Comparison of ENCODE assay signal across 8 mouse cellular contexts in genomic region chr2:173080785-173081241, GRCm38 (mm10). TPM values are rescaled to one million over a fixed set of nuclear protein-coding genes. Genes with fewer than 3 reads are reported as not detected.
DNase-seq lines count a peak whose midpoint lies in the region; ATAC-seq and TF ChIP-seq lines count a peak whose summit lies in the region.

No protein-coding gene starts in this region.

- H3K9me3 ChIP-seq in embryonic facial prominence, embryonic 13.5 days, result no peaks in the 10 kb centered on the region
- H3K9me3 ChIP-seq in heart, embryonic 10.5 days, result no peaks in the 10 kb centered on the region
- no peaks in the 10 kb centered on the region for H3K9me3 ChIP-seq in kidney, embryonic 14.5 days (ENCODE audit: control insufficient read depth, low read length)
- no peaks in the 10 kb centered on the region for H3K9me3 ChIP-seq in limb, embryonic 14.5 days (ENCODE audit: control insufficient read depth, low read length)
- H3K9me3 ChIP-seq in midbrain, embryonic 16.5 days (replicated peaks; ENCODE audit: control insufficient read depth, low read length, poor library complexity, severe bottlenecking), result no peaks in the 10 kb centered on the region

- peaks cover 12% of the 10 kb centered on the region for H3K4me1 ChIP-seq in embryonic facial prominence, embryonic 13.5 days
- H3K4me1 ChIP-seq in heart, embryonic 10.5 days, result peaks cover 47% of the 10 kb centered on the region
- H3K4me1 ChIP-seq in kidney, embryonic 14.5 days (ENCODE audit: control insufficient read depth, insufficient read depth, low read length), result no peaks in the 10 kb centered on the region
- H3K4me1 ChIP-seq in limb, embryonic 14.5 days (ENCODE audit: control insufficient read depth, insufficient read depth, low read length), result peaks cover 5% of the 10 kb centered on the region; the same call in 1 of the 2 replicates
- H3K4me1 ChIP-seq in midbrain, embryonic 16.5 days (ENCODE audit: control insufficient read depth, insufficient read depth, low read length), result no peaks in the 10 kb centered on the region
- peaks cover 32% of the 10 kb centered on the region; the same call in 1 of the 2 replicates for H3K4me1 ChIP-seq in spleen, adult 2 months (ENCODE audit: control insufficient read depth, insufficient read depth, insufficient read length)

- H3K36me3 ChIP-seq in embryonic facial prominence, embryonic 13.5 days, result no peaks in the 10 kb centered on the region
- H3K36me3 ChIP-seq in heart, embryonic 10.5 days, result no peaks in the 10 kb centered on the region
- H3K36me3 ChIP-seq in kidney, embryonic 14.5 days (ENCODE audit: control insufficient read depth, insufficient read depth, low read length), result no peaks in the 10 kb centered on the region
- H3K36me3 ChIP-seq in limb, embryonic 14.5 days (ENCODE audit: control insufficient read depth, insufficient read depth, low read length), result no peaks in the 10 kb centered on the region
- no peaks in the 10 kb centered on the region for H3K36me3 ChIP-seq in midbrain, embryonic 16.5 days (ENCODE audit: control insufficient read depth, insufficient read depth, low read length)
- no peaks in the 10 kb centered on the region for H3K36me3 ChIP-seq in spleen, adult 2 months (ENCODE audit: control insufficient read depth, insufficient read depth, low read length)

- peak; percentile 28; the same call in 1 of the 2 replicates for ATAC-seq in embryonic facial prominence, embryonic 13.5 days (ENCODE audit: insufficient number of reproducible peaks, insufficient read depth, low FRiP score, low TSS enrichment, low read depth)
- ATAC-seq in kidney, embryonic 14.5 days (ENCODE audit: low FRiP score, low TSS enrichment), result peak; percentile 41
- peak; percentile 61 for ATAC-seq in limb, embryonic 14.5 days (ENCODE audit: low FRiP score, low read depth)
- ATAC-seq in midbrain, embryonic 16.5 days, result peak; percentile 32; the same call in 1 of the 2 replicates

- H3K4me3 ChIP-seq in embryonic facial prominence, embryonic 13.5 days, result no peak overlapping the region
- 0 out of 2 replicates have a peak overlapping the region, but pooled peaks have one; percentile 9 for H3K4me3 ChIP-seq in heart, embryonic 10.5 days
- H3K4me3 ChIP-seq in kidney, embryonic 14.5 days (ENCODE audit: low read length), result no peak overlapping the region
- no peak overlapping the region for H3K4me3 ChIP-seq in limb, embryonic 14.5 days (replicated peaks; ENCODE audit: low read length)
- no peak overlapping the region for H3K4me3 ChIP-seq in midbrain, embryonic 16.5 days (ENCODE audit: low read depth, low read length)
- H3K4me3 ChIP-seq in spleen, adult 2 months (ENCODE audit: extremely low read depth, insufficient read depth, insufficient read length), result no peak overlapping the region

- peak; percentile 36 for DNase-seq in 3134 (ENCODE audit: extremely low read depth, insufficient read length, low spot score)
- DNase-seq in adrenal gland, postnatal 4 days (ENCODE audit: low spot score in 2 of 2), result peak; percentile 36 to 69
- DNase-seq in heart, embryonic 10.5 days (ENCODE audit: low spot score), result peak; percentile 92
- DNase-seq in limb, embryonic 14.5 days (ENCODE audit: low spot score), result peak; percentile 34
- DNase-seq in spleen, adult 2 months (ENCODE audit: low read depth in 1 of 2, low spot score in 2 of 2), result peak in 1 of 2 experiments; percentile 74

- peak; percentile 95; the same call in 1 of the 2 replicates for TF ChIP-seq CTCF in spleen, adult 2 months (IDR thresholded peaks at IDR 0.05; ENCODE audit: extremely low read depth, insufficient read depth, insufficient read length, insufficient replicate concordance)

- H3K27me3 ChIP-seq in embryonic facial prominence, embryonic 13.5 days, result no peaks in the 10 kb centered on the region
- no peaks in the 10 kb centered on the region for H3K27me3 ChIP-seq in heart, embryonic 10.5 days (ENCODE audit: insufficient read depth, poor library complexity, severe bottlenecking)
- H3K27me3 ChIP-seq in kidney, embryonic 14.5 days (ENCODE audit: control insufficient read depth, insufficient read depth, low read length), result no peaks in the 10 kb centered on the region
- H3K27me3 ChIP-seq in limb, embryonic 14.5 days (ENCODE audit: control insufficient read depth, insufficient read depth, low read length), result no peaks in the 10 kb centered on the region
- H3K27me3 ChIP-seq in midbrain, embryonic 16.5 days (ENCODE audit: control insufficient read depth, insufficient read depth, low read depth, low read length), result no peaks in the 10 kb centered on the region; the same call in 1 of the 2 replicates
- H3K27me3 ChIP-seq in spleen, adult 2 months (ENCODE audit: control insufficient read depth, insufficient read depth, low read length), result no peaks in the 10 kb centered on the region

- H3K27ac ChIP-seq in embryonic facial prominence, embryonic 13.5 days, result no peak overlapping the region
- H3K27ac ChIP-seq in heart, embryonic 10.5 days, result peak overlapping the region; percentile 84
- H3K27ac ChIP-seq in kidney, embryonic 14.5 days (ENCODE audit: low read depth, low read length), result no peak overlapping the region
- H3K27ac ChIP-seq in limb, embryonic 14.5 days (replicated peaks; ENCODE audit: low read depth, low read length), result no peak overlapping the region
- H3K27ac ChIP-seq in midbrain, embryonic 16.5 days (ENCODE audit: low read length), result no peak overlapping the region
- no peak overlapping the region for H3K27ac ChIP-seq in spleen, adult 2 months (ENCODE audit: insufficient read depth, low read length)

- WGBS in embryonic facial prominence, embryonic 13.5 days, result 29% methylated on average over 10 of the region's 10 CpGs
- WGBS in heart, embryonic 10.5 days, result 28% methylated on average over 10 of the region's 10 CpGs
- 31% methylated on average over 10 of the region's 10 CpGs for WGBS in kidney, embryonic 14.5 days
- 25% methylated on average over 9 of the region's 10 CpGs for WGBS in limb, embryonic 14.5 days
- WGBS in midbrain, embryonic 16.5 days, result 28% methylated on average over 10 of the region's 10 CpGs
- WGBS in spleen, adult 2 months, result 46% methylated on average over 10 of the region's 10 CpGs

- H3K9ac ChIP-seq in embryonic facial prominence, embryonic 13.5 days, result no peak overlapping the region
- no peak overlapping the region for H3K9ac ChIP-seq in kidney, embryonic 14.5 days (ENCODE audit: low read depth, low read length)
- no peak overlapping the region for H3K9ac ChIP-seq in limb, embryonic 14.5 days (ENCODE audit: low read depth, low read length, severe bottlenecking)
- H3K9ac ChIP-seq in midbrain, embryonic 16.5 days (ENCODE audit: low read depth, low read length), result no peak overlapping the region

- H3K4me2 ChIP-seq in embryonic facial prominence, embryonic 13.5 days, result no peak overlapping the region
- H3K4me2 ChIP-seq in kidney, embryonic 14.5 days (replicated peaks; ENCODE audit: low read depth, low read length), result no peak overlapping the region
- H3K4me2 ChIP-seq in limb, embryonic 14.5 days (replicated peaks; ENCODE audit: low read depth, low read length, severe bottlenecking), result no peak overlapping the region
- H3K4me2 ChIP-seq in midbrain, embryonic 16.5 days (ENCODE audit: low read length), result no peak overlapping the region

- no peak for TF ChIP-seq POLR2A in limb, embryonic 14.5 days (IDR thresholded peaks at IDR 0.05; ENCODE audit: borderline replicate concordance, extremely low read depth, insufficient read depth, insufficient read length)
- no peak for TF ChIP-seq POLR2A in spleen, adult 2 months (IDR thresholded peaks at IDR 0.05; ENCODE audit: low read depth, low read length)

RNA-seq across cellular contexts. Expression of gene Ctcfl, which starts 38.5 kb away (rescaled TPM):
- not detected for total RNA-seq in adrenal gland, postnatal 4 days (2021)
- polyA plus RNA-seq in embryonic facial prominence, embryonic 13.5 days (2015; fragmentation: Nextera tagmentation; extraction: Ambion mirVana), result 0.14 TPM in 1 of 2 replicates, not detected in the other
- 0.85 and 1.1 TPM in 2 replicates for polyA plus RNA-seq in heart, embryonic 10.5 days (2016; fragmentation: Nextera tagmentation; extraction: Ambion mirVana)
- 0.07 and 0.08 TPM in 2 replicates for polyA plus RNA-seq in kidney, embryonic 14.5 days (2014; fragmentation: Nextera tagmentation; extraction: Ambion mirVana)
- 0.04 TPM in 1 of 2 replicates, not detected in the other for polyA plus RNA-seq in limb, embryonic 14.5 days (2012; rRNA removed)
- not detected in 2 replicates for polyA plus RNA-seq in limb, embryonic 14.5 days (2014; fragmentation: Nextera tagmentation; extraction: Ambion mirVana)
- polyA plus RNA-seq in midbrain, embryonic 16.5 days (2015; fragmentation: Nextera tagmentation; extraction: Ambion mirVana), result 0.06 and 0.11 TPM in 2 replicates
- not detected in 2 replicates for polyA plus RNA-seq in spleen, adult 2 months (2012; rRNA removed)
